Mouse (Mus musculus) forebrain, embryonic 10.5 days (tissue): Measurements from ENCODE around the gene Zscan21. TPM values are rescaled to one million over a fixed set of nuclear protein-coding genes. Genes with fewer than 3 reads are reported as not detected.
A peak's percentile ranks its signal among the peaks of the same experiment; 100 is the strongest.

Experiments
- DNase-seq: peaks from one replicate; pipeline ENCODE4 v3.0.0-alpha.2; 2017; ENCODE audit warnings: low spot score; ENCODE audit errors: extremely low spot score
- H3K27ac ChIP-seq: fragments of 300-500 bp; sonication (generic); 2 replicates; pipeline ENCODE4 v1.5.1; 2016; ENCODE audit warnings: mild to moderate bottlenecking
- H3K27me3 ChIP-seq: fragments of 300-500 bp; sonication (generic); 2 replicates; pipeline ENCODE4 v1.6.1; 2016; ENCODE audit warnings: mild to moderate bottlenecking; ENCODE audit not compliant: poor library complexity, severe bottlenecking
- H3K36me3 ChIP-seq: fragments of 300-500 bp; sonication (generic); replicated peaks from 2 replicates; pipeline ENCODE4 v1.6.1; 2016; ENCODE audit warnings: mild to moderate bottlenecking, moderate library complexity
- H3K4me1 ChIP-seq: fragments of 300-500 bp; sonication (generic); 2 replicates; pipeline ENCODE4 v1.6.1; 2016
- H3K4me3 ChIP-seq: fragments of 300-500 bp; sonication (generic); 2 replicates; pipeline ENCODE4 v1.5.1; 2016; ENCODE audit warnings: mild to moderate bottlenecking, moderate library complexity
- H3K9me3 ChIP-seq: fragments of 300-500 bp; sonication (generic); 2 replicates; pipeline ENCODE4 v1.6.1; 2016; ENCODE audit warnings: mild to moderate bottlenecking, moderate library complexity
- WGBS: fragments of 180-500 bp; shearing (Covaris S2); methylation state at CpG from one replicate; pipeline ENCODE4 v1.1.7; 2016; 5-methylcytosine and 5-hydroxymethylcytosine counted together
- microRNA counts: library from miRNA; unstranded; fragments of <30 nt; microRNA quantifications from one replicate; lab custom pipeline; 2017
- microRNA-seq: library from miRNA; unstranded; fragments of <30 nt; microRNA quantifications from one replicate; pipeline ENCODE4, GENCODE M21; 2017
- polyA plus RNA-seq: library from polyadenylated mRNA; unstranded; fragments of >200 nt; fragmentation: Nextera tagmentation; extraction: Ambion mirVana; gene quantifications from 2 replicates; pipeline ENCODE4 v1.2.1, GENCODE M21; 2016

Gene Zscan21
- polyA plus RNA-seq, 1 experiment from 2014 or later: 105 TPM

DNA sequence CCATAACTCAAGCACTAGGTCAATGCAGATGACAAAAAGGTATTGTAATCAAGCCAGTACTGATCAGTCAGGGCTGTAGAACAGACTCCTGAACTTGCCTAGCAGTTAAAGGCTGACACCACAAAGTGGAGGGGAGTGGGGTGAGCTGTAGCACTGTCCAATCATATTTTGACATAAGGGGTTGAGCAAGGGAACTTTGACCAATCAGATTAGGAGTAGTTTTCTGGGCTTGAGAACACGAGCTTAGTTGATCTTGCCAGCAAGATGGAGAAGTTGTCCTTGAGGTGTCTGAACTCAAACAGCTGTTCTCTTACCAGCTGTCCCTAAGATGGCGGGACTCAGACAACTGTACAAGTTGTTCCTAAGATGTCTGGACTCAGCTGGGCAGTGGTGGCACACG lies 56.5 kb downstream of the Zscan21 start:
- WGBS: 88% methylated on average over 3 of the region's 3 CpGs
- Histone ChIP-seq H3K4me3 (peak overlapping the region; percentile 85; the same call in 1 of the 2 replicates), H3K27me3 (no peaks in the 10 kb centered on the region), H3K9me3 (no peaks in the 10 kb centered on the region), H3K36me3 (peaks cover 74% of the 10 kb centered on the region), H3K4me1 (peaks cover 36% of the 10 kb centered on the region), H3K27ac (no peak overlapping the region)
- no peak for DNase-seq

MicroRNA genes within 50 kb of the gene (microRNA counts, 519-probe panel; counts per million panel counts)
- microRNA mmu-miR-106b (lab: Ali Mortazavi, UCI) (6,015 counts per million, percentile 91 among the panel's probes with 10 or more counts), microRNA mmu-miR-25 (lab: Ali Mortazavi, UCI) (8,688 counts per million, percentile 99 among the panel's probes with 10 or more counts), microRNA mmu-miR-93 (lab: Ali Mortazavi, UCI) (6,775 counts per million, percentile 96 among the panel's probes with 10 or more counts)

Small RNA genes lying within 50 kb of the gene (microRNA-seq; reads per million reads assigned to microRNA genes)
- 15,674 reads per million, percentile 97 among the genes with 10 or more reads in this experiment for gene Mir106b
- 1,446 reads per million, percentile 77 among the genes with 10 or more reads in this experiment for gene Mir25
- gene Mir93: 23,736 reads per million, percentile 99 among the genes with 10 or more reads in this experiment

Other genes with a start within 250 kb of the Zscan21 start
- not detected in 2 replicates for gene Pilrb2, start 245.1 kb upstream of the Zscan21 start, polyA plus RNA-seq
- gene Cyp3a13, start 195.3 kb upstream of the Zscan21 start, polyA plus RNA-seq: not detected in 2 replicates
- gene Gjc3, start 153.8 kb upstream of the Zscan21 start, polyA plus RNA-seq: not detected in 2 replicates
- not detected in 2 replicates for gene Azgp1, start 135.4 kb upstream of the Zscan21 start, polyA plus RNA-seq
- gene Smok3a, start 95.6 kb upstream of the Zscan21 start, polyA plus RNA-seq: not detected in 2 replicates
- gene Smok3b, start 95.5 kb upstream of the Zscan21 start, polyA plus RNA-seq: not detected in 2 replicates
- gene Smok3c, start 63.7 kb upstream of the Zscan21 start, polyA plus RNA-seq: not detected in 2 replicates
- 25.2 and 25.3 TPM in 2 replicates for gene Zkscan1, start 31.8 kb upstream of the Zscan21 start, polyA plus RNA-seq
- gene Zfp113, start 38.8 kb downstream of the Zscan21 start, polyA plus RNA-seq: 37.0 and 38.7 TPM in 2 replicates
- 348 and 351 TPM in 2 replicates for gene Cops6, start 44.2 kb downstream of the Zscan21 start, polyA plus RNA-seq
- gene Ap4m1, start 55.1 kb downstream of the Zscan21 start, polyA plus RNA-seq: 32.7 TPM in 2 replicates
- 444 and 449 TPM in 2 replicates for gene Mcm7, start 55.5 kb downstream of the Zscan21 start, polyA plus RNA-seq
- gene Taf6, start 70.5 kb downstream of the Zscan21 start, polyA plus RNA-seq: 151 and 155 TPM in 2 replicates
- 51.4 and 56.7 TPM in 2 replicates for gene Cnpy4, start 70.6 kb downstream of the Zscan21 start, polyA plus RNA-seq
- 8.9 and 10.4 TPM in 2 replicates for gene Mblac1, start 77.4 kb downstream of the Zscan21 start, polyA plus RNA-seq
- not detected in 2 replicates for gene Nxpe5, start 109.0 kb downstream of the Zscan21 start, polyA plus RNA-seq
- 38.9 and 41.5 TPM in 2 replicates for gene Lamtor4, start 138.6 kb downstream of the Zscan21 start, polyA plus RNA-seq
- 5.3 and 5.5 TPM in 2 replicates for gene BC037034, start 147.1 kb downstream of the Zscan21 start, polyA plus RNA-seq
- gene Gal3st4, start 155.9 kb downstream of the Zscan21 start, polyA plus RNA-seq: 3.1 and 3.9 TPM in 2 replicates
- 0.09 TPM in 2 replicates for gene Gm43720, start 163.1 kb downstream of the Zscan21 start, polyA plus RNA-seq
- 34.8 and 36.7 TPM in 2 replicates for gene Gpc2, start 163.1 kb downstream of the Zscan21 start, polyA plus RNA-seq
- 3.8 and 4.1 TPM in 2 replicates for gene Stag3, start 163.3 kb downstream of the Zscan21 start, polyA plus RNA-seq
- gene Pvrig, start 225.1 kb downstream of the Zscan21 start, polyA plus RNA-seq: not detected in 2 replicates